Mouse (Mus musculus): ENCODE results near the gene Rap2a.

The Rap2a gene

GRCm38 (mm10) chr14:120499601-120500000 is 21.4 kb downstream of the Rap2a start:
- DNase-seq (ENCODE audit: low spot score in 2 of 2), result no peak

DNA sequence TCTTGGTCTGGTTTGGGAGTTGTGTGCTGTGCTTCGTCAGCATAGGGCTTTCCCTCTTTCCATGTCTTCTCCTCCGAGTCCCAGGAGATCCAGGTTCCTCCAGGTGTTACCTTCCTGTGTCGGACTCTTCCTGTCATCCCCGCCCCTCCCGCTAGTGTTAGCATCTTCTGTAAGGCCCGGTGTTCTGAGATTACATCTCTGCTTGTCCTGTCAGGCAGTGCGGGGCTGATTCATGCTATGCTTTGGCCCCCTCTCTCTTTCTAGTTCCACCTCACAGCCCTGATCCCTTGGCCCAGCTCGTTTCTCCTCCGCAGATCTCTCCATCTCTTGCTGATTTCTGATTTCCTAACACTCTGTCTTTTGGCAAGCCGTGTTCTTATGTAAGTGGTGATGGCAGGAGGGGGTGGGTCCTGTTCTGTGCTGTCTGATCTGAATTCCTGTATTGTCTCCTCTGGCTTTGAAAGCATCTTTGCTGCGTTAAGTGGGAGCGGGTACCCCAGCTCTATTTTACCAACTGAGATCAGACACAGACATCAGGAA is 21.8 kb downstream of the Rap2a start:
- DNase-seq (ENCODE audit: low spot score in 2 of 2), result peak; percentile 11 to 21

DNA sequence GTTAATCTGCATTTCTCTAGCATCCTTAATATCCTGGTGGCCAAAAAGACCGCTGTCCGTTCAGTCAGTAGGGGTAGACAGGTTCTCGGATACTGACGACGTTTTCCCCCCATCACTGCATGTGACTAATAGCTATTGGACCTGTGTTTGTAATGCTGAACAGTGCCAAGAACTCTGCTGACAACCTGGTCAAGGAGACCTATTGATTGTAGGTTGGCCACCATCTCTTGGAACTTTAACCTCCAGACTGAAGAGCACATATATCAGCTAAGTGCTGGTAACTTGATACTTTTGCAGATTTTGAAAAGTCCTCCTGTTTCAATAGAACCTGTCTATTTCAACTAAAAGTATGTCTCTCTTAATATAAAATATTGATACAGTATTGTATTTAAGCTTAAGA is 22.5 kb downstream of the Rap2a start:
- DNase-seq (ENCODE audit: low spot score in 2 of 2), result no peak

- no peak for DNase-seq (ENCODE audit: low spot score in 2 of 2)
Observed at GRCm38 (mm10) chr14:120503641-120504040, 25.4 kb downstream of the Rap2a start.

DNA sequence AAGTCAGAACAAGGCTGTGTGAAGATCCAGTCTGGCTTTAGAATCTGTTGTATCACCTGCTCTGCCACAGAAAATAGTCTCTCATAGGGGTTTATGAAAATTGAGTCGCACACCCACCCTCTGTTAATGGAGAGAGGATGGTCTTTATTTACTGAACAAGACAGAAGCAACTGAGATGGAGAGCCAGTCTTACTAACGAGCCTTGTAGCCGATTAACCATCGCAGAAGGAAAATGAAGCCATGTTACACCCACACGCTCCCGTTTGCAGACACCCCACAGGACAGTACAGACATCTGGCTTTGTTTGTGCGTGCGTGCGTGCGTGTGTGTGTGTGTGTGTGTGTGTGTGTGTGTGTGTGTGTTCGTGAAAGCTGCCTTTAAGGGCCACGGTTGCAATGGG is 26.2 kb downstream of the Rap2a start:
- no peak for DNase-seq (ENCODE audit: low spot score in 2 of 2)

DNA sequence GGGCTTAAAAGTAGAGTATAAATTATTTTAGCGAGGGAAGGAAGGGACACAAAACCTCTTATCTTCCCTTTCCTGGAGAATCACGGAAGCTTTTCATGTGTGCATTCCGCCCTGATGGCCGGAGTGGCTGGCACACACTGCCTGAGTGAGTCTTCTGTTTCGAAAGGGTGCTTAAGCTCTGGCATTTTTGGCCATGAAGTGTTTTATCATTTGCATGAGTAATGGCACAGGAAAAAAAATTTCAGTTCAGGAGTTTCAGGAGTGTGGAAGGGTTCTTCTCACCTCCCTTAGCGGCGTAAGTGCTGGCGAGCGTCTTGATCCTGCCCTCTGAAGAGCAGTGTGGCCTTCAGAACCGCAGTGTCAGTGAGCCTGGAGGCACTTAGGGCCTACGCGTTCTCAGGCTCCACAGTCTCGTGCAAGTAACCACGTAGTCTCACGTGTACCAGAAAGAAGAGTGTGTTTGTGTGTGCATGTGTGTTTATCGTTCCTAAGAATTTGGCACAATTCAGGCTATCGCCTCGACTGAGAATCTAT is 26.8 kb downstream of the Rap2a start:
- DNase-seq (ENCODE audit: low spot score in 2 of 2), result no peak

DNA sequence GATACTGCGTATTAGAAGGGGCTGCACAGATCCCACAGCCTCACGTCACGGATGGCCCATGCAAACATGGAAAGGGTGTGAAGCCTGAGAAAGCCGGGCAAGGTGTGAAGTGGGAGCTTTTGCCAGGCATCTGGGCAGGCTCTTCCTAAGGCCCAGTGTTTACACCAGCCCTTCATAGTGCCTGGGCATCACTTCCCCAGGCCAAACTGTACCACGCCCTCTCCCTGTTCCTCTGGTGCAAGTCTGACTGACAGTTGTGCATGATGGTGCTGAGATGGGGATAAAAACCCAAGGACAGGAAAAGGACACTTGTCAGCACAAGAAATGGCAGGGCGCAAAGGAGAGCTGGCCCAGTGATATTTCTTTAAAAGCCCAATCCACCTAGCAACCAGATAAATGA is 27.7 kb downstream of the Rap2a start:
- no peak for DNase-seq (ENCODE audit: low spot score in 2 of 2)

GRCm38 (mm10) chr14:120507516-120507915 is 29.3 kb downstream of the Rap2a start:
- DNase-seq (ENCODE audit: low spot score in 2 of 2), result no peak

GRCm38 (mm10) chr14:120508566-120509365 is 30.5 kb downstream of the Rap2a start:
- no peak for DNase-seq (ENCODE audit: low spot score in 2 of 2)

GRCm38 (mm10) chr14:120509366-120509640 is 31.1 kb downstream of the Rap2a start:
- DNase-seq (ENCODE audit: low spot score in 2 of 2), result no peak

- no peak for DNase-seq (ENCODE audit: low spot score in 2 of 2)
Observed at GRCm38 (mm10) chr14:120511821-120512220, 33.6 kb downstream of the Rap2a start.

DNA sequence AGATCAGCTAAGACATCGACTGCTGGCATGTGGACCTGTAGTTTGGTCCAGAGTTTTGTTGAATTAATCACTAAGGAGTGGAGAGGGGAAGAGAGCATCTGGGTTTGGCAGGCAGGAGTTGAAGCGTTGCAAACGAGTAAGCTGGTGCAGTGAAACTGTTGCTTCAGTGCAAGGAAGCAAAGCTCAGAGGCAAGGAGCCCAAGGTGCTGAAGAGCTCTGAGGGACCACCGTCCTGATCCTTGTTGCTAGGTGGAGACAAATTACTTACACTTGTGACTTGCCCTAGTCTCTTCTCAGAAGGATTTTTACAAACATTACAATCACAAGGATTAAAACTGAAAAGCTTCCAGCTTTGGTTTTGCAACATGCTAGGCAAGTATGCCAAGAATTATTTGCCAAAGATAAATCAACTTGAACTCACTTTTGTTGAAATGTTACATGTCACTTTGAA is 36.6 kb downstream of the Rap2a start:
- DNase-seq (ENCODE audit: low spot score in 2 of 2), result peak; percentile 40 to 51

- DNase-seq (ENCODE audit: low spot score in 2 of 2), result peak in 1 of 2 experiments; percentile 63
Observed at GRCm38 (mm10) chr14:120515376-120515775, 37.1 kb downstream of the Rap2a start.

GRCm38 (mm10) chr14:120518706-120519105 is 40.5 kb downstream of the Rap2a start:
- no peak for DNase-seq (ENCODE audit: low spot score in 2 of 2)

DNA sequence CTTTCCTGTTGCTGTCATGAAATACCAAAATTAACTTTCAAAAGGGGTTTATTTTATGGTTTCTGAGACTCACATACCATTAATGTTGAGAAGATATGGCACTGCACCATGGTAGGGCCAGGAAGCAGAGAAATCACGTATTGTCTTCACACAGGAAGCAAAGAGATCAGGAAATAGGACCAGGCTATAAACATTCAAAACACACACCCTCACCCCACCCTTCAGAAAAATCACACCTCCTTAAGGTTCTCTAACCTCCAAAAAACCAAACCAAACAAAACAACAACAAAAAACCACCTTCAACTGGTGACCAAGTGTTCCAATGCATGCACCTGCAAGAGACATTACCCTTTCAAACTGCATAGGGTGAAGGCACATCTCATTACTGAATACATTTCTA is 41.7 kb downstream of the Rap2a start:
- no peak for DNase-seq (ENCODE audit: low spot score in 2 of 2)

DNA sequence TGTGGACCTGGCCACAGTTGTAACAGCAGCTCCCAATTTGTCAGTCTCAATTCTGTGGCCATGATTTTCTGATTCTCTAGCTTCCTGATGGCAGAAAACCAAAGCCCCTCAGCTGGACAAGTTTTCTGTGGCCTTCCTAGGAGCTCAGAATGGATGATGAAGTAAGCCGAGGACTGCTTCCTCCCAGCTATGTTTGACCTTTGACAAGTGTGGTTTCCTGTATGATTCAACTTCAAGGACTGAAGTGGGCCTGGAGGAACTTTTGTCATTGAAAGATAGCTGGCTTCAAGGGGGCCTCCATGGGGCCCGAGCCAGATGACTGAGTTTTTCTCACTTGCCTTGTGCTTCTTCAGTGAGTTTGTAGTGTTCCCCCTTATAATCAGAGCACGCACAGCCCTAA is 42.6 kb downstream of the Rap2a start:
- no peak for DNase-seq (ENCODE audit: low spot score in 2 of 2)

- no peak for DNase-seq (ENCODE audit: low spot score in 2 of 2)
Observed at GRCm38 (mm10) chr14:120523296-120523695, 45.1 kb downstream of the Rap2a start.

DNA sequence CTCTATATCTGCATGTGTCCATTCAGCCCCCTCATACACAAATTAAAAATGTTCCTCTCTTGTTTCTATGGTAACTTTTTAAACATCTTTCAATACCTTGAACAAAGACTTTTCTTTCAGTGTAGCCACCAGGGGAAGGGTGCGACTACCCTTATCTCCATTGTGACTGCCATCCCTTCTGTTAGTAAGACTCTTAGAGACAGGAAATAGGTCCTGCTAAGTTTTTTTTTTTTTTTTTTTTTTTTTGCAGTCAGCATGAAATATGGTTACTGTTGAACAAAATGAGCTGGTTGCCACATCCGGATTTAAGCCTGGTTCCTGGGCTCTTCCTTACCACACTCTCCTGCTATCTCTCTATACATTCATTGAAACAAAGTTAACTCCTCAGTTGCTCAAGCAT is 47.4 kb downstream of the Rap2a start:
- DNase-seq (ENCODE audit: low spot score in 2 of 2), result no peak

DNA sequence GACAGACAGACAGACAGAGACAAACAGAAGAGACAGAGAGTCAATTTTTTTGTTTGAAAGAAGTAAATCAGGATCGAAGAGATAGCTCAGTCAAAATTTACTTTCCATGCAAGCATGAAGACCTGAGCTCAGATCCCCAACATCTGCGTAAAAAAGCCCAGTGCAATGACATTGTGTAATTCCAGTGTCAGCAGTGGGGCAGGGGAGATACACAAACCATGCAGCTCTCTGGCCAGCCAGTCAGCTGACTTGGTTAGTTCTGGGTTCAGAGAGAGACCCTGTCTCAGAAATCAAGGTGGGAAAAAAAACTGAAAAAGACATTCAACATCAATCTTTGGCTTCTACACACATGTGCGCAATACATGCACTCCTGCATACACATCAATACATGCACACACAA is 55.1 kb downstream of the Rap2a start:
- no peak for DNase-seq (ENCODE audit: low spot score in 2 of 2)

GRCm38 (mm10) chr14:120534841-120535271 is 56.6 kb downstream of the Rap2a start:
- no peak for DNase-seq (ENCODE audit: low spot score in 2 of 2)

DNA sequence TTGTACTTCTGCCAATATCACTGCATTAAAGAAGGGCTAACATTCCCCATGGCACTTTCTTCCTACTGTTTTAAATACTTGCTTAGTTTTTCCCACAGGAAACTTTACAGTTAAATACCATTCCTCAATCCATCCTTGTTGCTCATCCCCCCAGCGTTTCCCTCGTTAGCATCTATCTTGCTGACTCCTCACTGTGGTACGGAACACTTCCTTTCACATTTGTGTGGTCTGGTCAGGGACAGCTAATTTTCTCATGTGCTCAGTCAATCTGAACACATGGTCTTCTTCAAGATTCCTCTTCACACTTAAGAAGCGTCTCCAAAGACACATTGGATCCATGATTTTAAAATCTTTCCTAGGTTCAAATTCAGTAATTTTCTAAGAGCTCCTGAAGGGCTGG is 57.2 kb downstream of the Rap2a start:
- no peak for DNase-seq (ENCODE audit: low spot score in 2 of 2)

DNA sequence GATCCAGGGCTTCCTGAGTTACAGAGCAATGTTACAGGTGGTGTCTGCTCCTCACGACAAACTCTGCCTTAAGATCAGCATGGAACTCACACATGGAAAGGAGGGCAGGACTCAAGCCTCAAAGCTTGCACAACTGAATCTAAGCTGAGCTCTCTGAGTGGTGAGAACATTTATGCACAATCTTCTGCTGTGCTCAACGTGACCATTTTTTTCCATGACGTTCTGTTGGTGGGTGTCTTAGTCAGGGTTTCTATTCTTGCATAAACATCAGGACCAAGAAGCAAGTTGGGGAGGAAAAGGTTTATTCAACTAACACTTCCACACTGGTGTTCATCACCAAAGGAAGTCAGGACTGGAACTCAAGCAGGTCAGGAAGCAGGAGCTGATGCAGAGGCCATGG is 57.7 kb downstream of the Rap2a start:
- no peak for DNase-seq (ENCODE audit: low spot score in 2 of 2)

DNA sequence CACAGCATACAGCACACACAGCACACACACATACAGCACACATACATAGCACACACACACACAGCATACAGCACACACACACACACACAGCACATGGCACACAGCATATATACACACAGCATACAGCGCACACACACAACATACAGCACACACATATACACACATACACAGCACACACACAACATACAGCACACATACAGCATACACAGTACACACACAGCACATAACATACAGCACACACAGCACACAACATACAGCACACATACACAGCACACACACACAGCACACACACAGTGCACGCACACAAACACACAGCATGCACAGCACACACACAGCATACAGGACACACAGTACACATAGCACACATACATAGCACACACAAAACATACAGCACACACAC is 60.9 kb downstream of the Rap2a start:
- DNase-seq (ENCODE audit: low spot score in 2 of 2), result no peak

- DNase-seq (ENCODE audit: low spot score in 2 of 2), result no peak
Observed at GRCm38 (mm10) chr14:120539626-120540025, 61.4 kb downstream of the Rap2a start.
